Mouse (Mus musculus) lung, embryonic 15.5 days (tissue): ENCODE data around the gene Il1r1. TPM values are rescaled to one million over a fixed set of nuclear protein-coding genes. Genes with fewer than 3 reads are reported as not detected.

ENCODE experiments used
- ATAC-seq: fragments of 200-750 bp; cut with Nextera tagmentation; 2 replicates; pipeline ENCODE4 v1.8.0; 2017; ENCODE audit warnings: moderate number of reproducible peaks, borderline replicate concordance; ENCODE audit not compliant: low FRiP score, low TSS enrichment; ENCODE audit errors: extremely low read depth
- H3K27ac ChIP-seq: fragments of 300-500 bp; sonication (generic); 2 replicates; pipeline ENCODE4 v1.5.1; 2015; ENCODE audit warnings: moderate library complexity, mild to moderate bottlenecking, inconsistent platforms
- H3K27me3 ChIP-seq: fragments of 300-500 bp; sonication (generic); 2 replicates; pipeline ENCODE4 v1.6.1; 2015; ENCODE audit warnings: inconsistent platforms
- H3K36me3 ChIP-seq: fragments of 300-500 bp; sonication (generic); 2 replicates; pipeline ENCODE4 v1.6.1; 2015; ENCODE audit warnings: inconsistent platforms
- H3K4me1 ChIP-seq: fragments of 300-500 bp; sonication (generic); 2 replicates; pipeline ENCODE4 v1.6.1; 2015; ENCODE audit warnings: inconsistent platforms
- H3K4me2 ChIP-seq: fragments of 300-500 bp; sonication (generic); 2 replicates; pipeline ENCODE4 v1.6.1; 2015; ENCODE audit warnings: inconsistent platforms, mild to moderate bottlenecking, moderate library complexity
- H3K4me3 ChIP-seq: fragments of 300-500 bp; sonication (generic); 2 replicates; pipeline ENCODE4 v1.5.1; 2015; ENCODE audit warnings: mild to moderate bottlenecking, inconsistent platforms
- H3K9ac ChIP-seq: fragments of 300-500 bp; sonication (generic); 2 replicates; pipeline ENCODE4 v1.6.1; 2015; ENCODE audit warnings: inconsistent platforms
- H3K9me3 ChIP-seq: fragments of 300-500 bp; sonication (generic); 2 replicates; pipeline ENCODE4 v1.6.1; 2016; ENCODE audit warnings: inconsistent platforms
- WGBS: fragments of 180-500 bp; shearing (Covaris S2); methylation state at CpG from one replicate; pipeline ENCODE4 v1.1.7; 2015; 5-methylcytosine and 5-hydroxymethylcytosine counted together
- polyA plus RNA-seq: library from polyadenylated mRNA; unstranded; fragments of >200 nt; fragmentation: Nextera tagmentation; extraction: Ambion mirVana; gene quantifications from 2 replicates; pipeline ENCODE4 v1.2.1, GENCODE M21; 2015

Il1r1 gene
- polyA plus RNA-seq, 1 experiment from 2014 or later: 10.9 TPM

DNA sequence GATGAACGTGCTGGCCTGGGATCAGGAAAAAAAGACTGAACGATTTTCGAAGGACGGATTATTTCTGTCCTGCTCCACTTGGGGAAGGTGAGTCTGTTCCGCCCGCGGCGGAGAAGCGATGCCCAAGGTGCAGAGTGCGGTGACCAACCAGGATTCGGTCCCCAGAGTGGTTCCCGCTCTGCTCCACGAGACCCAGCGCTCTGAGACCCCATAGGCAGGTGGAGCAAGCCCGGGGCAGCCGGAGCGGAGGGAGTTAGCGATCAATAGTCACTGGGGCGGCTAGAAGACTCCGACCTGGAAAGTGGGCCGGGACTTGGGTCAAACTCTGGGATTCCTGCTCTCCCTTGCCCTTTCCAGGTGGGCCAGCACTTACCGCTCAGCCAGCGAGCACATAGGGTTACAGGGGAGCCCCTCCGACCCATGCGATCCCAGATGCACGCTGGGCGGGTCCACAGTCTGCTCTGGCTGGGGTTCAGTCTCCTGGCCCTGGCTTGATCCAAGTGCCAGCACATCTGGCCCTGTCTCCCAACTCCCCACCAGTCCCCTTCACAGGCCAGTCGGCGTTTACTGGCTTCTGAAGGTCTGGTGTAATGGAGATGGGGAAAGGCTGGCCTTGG, 100.9 kb downstream of the Il1r1 start:
- 4% methylated on average over 29 of the region's 29 CpGs for WGBS
- Histone ChIP-seq H3K4me2 (peak overlapping the region; percentile 92), H3K36me3 (no peaks in the 10 kb centered on the region), H3K4me3 (peak overlapping the region; percentile 50), H3K27me3 (peaks cover 3% of the 10 kb centered on the region; the same call in 1 of the 2 replicates), H3K4me1 (peaks cover 17% of the 10 kb centered on the region), H3K9me3 (no peaks in the 10 kb centered on the region), H3K9ac (peak overlapping the region; percentile 46), H3K27ac (no peak overlapping the region)
- ATAC-seq: no peak

DNA sequence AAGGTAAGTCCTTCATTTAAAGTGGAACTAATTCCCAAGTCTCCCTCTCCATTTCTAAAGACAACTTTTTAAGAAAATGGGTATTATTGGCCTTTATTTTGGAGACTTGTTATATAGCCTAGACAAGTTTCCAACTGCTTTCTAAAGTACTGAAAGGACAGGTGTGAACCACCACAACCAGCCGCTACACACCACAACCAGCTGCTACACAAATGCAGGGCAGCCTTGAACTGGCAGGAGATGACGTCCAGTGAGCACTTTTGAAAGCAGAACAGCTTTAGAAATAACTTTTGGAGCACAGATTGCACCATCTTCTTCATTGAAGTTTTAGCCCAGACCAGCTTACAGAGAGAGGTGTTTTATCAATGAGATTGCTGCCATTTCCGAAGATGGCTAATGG, 102.7 kb downstream of the Il1r1 start:
- no peaks in the 10 kb centered on the region for H3K36me3 ChIP-seq
- H3K4me2 ChIP-seq: no peak overlapping the region
- WGBS: 80% methylated on average over 3 of the region's 3 CpGs
- H3K27ac ChIP-seq: no peak overlapping the region
- no peak overlapping the region for H3K9ac ChIP-seq
- H3K4me3 ChIP-seq: no peak overlapping the region
- peaks cover 17% of the 10 kb centered on the region for H3K4me1 ChIP-seq
- ATAC-seq: no peak
- H3K9me3 ChIP-seq: no peaks in the 10 kb centered on the region
- peaks cover 3% of the 10 kb centered on the region; the same call in 1 of the 2 replicates for H3K27me3 ChIP-seq

- peaks cover 9% of the 10 kb centered on the region for H3K4me1 ChIP-seq
- H3K9ac ChIP-seq: no peak overlapping the region
- no peak for ATAC-seq
- no peak overlapping the region for H3K4me2 ChIP-seq
- H3K36me3 ChIP-seq: no peaks in the 10 kb centered on the region
- 73% methylated on average over 1 of the region's 1 CpGs for WGBS
- H3K27me3 ChIP-seq: peaks cover 3% of the 10 kb centered on the region; the same call in 1 of the 2 replicates
- no peak overlapping the region for H3K27ac ChIP-seq
- H3K9me3 ChIP-seq: no peaks in the 10 kb centered on the region
- H3K4me3 ChIP-seq: no peak overlapping the region
These were observed 104.6 kb downstream of the Il1r1 start for GRCm38 (mm10) chr1:40329526-40329925.

DNA sequence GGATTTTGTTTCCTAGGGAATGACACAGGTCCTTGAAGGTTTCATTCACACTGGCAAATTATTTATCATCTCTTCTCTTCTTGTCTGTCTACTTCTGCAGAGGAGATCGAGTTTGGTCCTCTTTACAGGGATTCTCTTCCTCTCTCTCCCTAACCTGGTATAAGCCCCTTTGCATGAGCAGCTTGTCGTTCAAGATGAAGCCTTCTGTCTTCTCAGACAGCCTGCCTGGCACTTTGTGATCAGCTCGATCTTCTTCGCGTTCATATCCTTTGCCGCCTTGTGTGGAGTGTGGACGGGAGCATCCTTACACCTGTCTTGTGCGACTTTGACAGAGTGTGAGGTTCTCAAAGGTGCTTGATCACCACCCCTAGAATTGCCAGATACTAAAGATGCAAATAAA, 105.3 kb downstream of the Il1r1 start:
- no peak for ATAC-seq
- no peaks in the 10 kb centered on the region for H3K9me3 ChIP-seq
- no peak overlapping the region for H3K9ac ChIP-seq
- no peak overlapping the region for H3K4me3 ChIP-seq
- H3K36me3 ChIP-seq: no peaks in the 10 kb centered on the region
- H3K27me3 ChIP-seq: peaks cover 3% of the 10 kb centered on the region; the same call in 1 of the 2 replicates
- peaks cover 8% of the 10 kb centered on the region for H3K4me1 ChIP-seq
- no peak overlapping the region for H3K27ac ChIP-seq
- H3K4me2 ChIP-seq: no peak overlapping the region
- WGBS: 76% methylated on average over 8 of the region's 8 CpGs

DNA sequence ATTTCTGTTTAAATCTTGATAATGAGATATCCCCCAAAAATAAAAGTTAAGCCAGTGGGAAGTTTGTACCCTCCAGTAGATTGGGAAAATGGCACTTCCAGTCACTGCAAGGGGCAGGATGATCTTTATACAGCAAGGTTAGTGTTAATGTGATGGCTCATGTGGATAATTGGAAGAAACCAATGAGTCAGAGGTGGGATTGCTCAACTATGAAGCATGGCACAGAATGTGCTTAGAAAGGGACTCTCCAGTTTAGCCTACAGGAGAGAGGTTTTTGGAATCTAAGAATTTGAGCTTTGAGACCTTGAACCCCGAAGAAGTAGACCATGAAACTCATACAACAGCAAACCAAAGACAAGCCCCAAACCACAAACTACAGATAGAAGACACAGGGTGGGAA, 114.5 kb downstream of the Il1r1 start:
- H3K36me3 ChIP-seq: no peaks in the 10 kb centered on the region
- H3K27me3 ChIP-seq: no peaks in the 10 kb centered on the region
- H3K4me1 ChIP-seq: no peaks in the 10 kb centered on the region
- no peak overlapping the region for H3K27ac ChIP-seq
- 86% methylated on average over 1 of the region's 1 CpGs for WGBS
- no peak overlapping the region for H3K9ac ChIP-seq
- H3K4me3 ChIP-seq: no peak overlapping the region
- ATAC-seq: no peak
- no peaks in the 10 kb centered on the region for H3K9me3 ChIP-seq
- H3K4me2 ChIP-seq: no peak overlapping the region

GRCm38 (mm10) chr1:40340102-40340501, 115.2 kb downstream of the Il1r1 start:
- Histone ChIP-seq H3K36me3 (no peaks in the 10 kb centered on the region), H3K4me3 (no peak overlapping the region), H3K27ac (no peak overlapping the region), H3K9me3 (no peaks in the 10 kb centered on the region), H3K9ac (no peak overlapping the region), H3K4me2 (no peak overlapping the region), H3K27me3 (no peaks in the 10 kb centered on the region), H3K4me1 (no peaks in the 10 kb centered on the region)
- 83% methylated on average over 4 of the region's 4 CpGs for WGBS
- ATAC-seq: no peak

DNA sequence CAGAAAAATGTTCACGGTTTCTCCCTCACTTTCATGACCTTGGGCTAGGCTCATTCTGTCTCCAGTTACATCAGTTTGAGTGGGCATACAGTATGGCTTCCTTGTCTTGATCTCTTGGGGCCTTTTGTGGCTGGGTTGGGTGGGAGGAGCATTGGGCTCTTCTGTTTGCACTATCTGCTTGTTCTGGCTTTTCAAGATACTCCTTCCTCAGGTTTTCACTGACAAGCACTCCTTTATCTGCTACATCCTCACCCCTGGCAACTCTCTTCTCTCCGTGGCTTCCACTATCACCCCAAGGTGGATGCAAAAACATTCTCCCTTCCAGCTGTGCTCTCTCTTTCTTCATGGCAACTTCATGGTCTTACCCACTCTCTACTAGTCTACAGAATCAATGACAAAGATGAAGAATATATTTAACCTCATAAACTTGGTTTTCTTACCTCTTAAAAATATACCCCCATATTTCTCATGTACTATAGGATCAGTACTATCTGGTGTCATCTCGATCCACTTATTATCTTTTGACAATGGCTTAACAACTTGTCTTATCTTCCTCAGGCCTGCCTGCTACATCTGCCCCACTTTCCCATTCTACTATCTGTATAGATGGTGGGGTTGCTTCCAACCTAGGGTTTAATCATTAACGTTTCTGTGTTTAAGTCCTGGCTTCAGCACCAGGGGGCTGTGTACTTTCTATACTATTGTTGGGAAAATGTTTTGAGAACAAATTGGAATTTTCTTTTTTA, 127.5 kb downstream of the Il1r1 start:
- no peak overlapping the region for H3K9ac ChIP-seq
- no peak for ATAC-seq
- H3K4me1 ChIP-seq: peaks cover 16% of the 10 kb centered on the region
- no peak overlapping the region for H3K27ac ChIP-seq
- H3K9me3 ChIP-seq: no peaks in the 10 kb centered on the region
- H3K27me3 ChIP-seq: no peaks in the 10 kb centered on the region
- WGBS: 67% methylated on average over 4 of the region's 4 CpGs
- no peak overlapping the region for H3K4me2 ChIP-seq
- H3K36me3 ChIP-seq: no peaks in the 10 kb centered on the region
- H3K4me3 ChIP-seq: no peak overlapping the region

- WGBS: 71% methylated on average over 2 of the region's 2 CpGs
- H3K4me2 ChIP-seq: no peak overlapping the region
- peaks cover 16% of the 10 kb centered on the region for H3K4me1 ChIP-seq
- no peak overlapping the region for H3K27ac ChIP-seq
- no peaks in the 10 kb centered on the region for H3K9me3 ChIP-seq
- H3K27me3 ChIP-seq: no peaks in the 10 kb centered on the region
- H3K9ac ChIP-seq: no peak overlapping the region
- no peaks in the 10 kb centered on the region for H3K36me3 ChIP-seq
- H3K4me3 ChIP-seq: no peak overlapping the region
- ATAC-seq: no peak
These were observed 128.0 kb downstream of the Il1r1 start for GRCm38 (mm10) chr1:40352904-40353286.

DNA sequence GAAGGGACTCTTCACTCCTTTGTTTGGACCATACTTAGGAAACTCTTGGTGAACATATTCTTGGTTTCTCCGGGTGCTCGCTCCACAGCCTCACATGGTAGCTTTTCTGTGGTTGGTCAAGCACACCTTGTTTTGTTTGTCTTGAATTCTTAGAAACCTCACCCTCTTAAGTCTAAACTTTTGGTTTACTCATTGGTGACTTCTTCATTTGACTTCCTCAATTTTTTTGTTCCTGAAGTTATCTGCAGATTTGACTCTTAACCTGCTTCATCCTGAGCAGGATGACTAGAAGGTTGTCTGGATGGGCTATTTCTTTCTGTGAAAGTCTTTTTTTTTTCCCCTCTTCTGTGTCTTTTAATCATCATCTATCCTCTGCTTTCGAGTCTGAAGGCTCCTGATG, 129.8 kb downstream of the Il1r1 start:
- no peak for ATAC-seq
- no peak overlapping the region for H3K4me3 ChIP-seq
- H3K4me2 ChIP-seq: no peak overlapping the region
- H3K4me1 ChIP-seq: peaks cover 31% of the 10 kb centered on the region
- H3K36me3 ChIP-seq: no peaks in the 10 kb centered on the region
- H3K9ac ChIP-seq: no peak overlapping the region
- H3K9me3 ChIP-seq: no peaks in the 10 kb centered on the region
- H3K27me3 ChIP-seq: no peaks in the 10 kb centered on the region
- H3K27ac ChIP-seq: 0 out of 2 replicates have a peak overlapping the region, but pooled peaks have one; percentile 53
- WGBS: 90% methylated on average over 3 of the region's 3 CpGs

- Histone ChIP-seq H3K27ac (peak overlapping the region; percentile 53; the same call in 1 of the 2 replicates), H3K36me3 (no peaks in the 10 kb centered on the region), H3K4me3 (no peak overlapping the region), H3K9ac (no peak overlapping the region), H3K9me3 (no peaks in the 10 kb centered on the region), H3K4me1 (peaks cover 33% of the 10 kb centered on the region), H3K4me2 (no peak overlapping the region), H3K27me3 (no peaks in the 10 kb centered on the region)
- peak; percentile 72 for ATAC-seq
- 66% methylated on average over 4 of the region's 4 CpGs for WGBS
These were observed 130.6 kb downstream of the Il1r1 start for GRCm38 (mm10) chr1:40355431-40355843.

- no peak overlapping the region for H3K4me2 ChIP-seq
- H3K36me3 ChIP-seq: no peaks in the 10 kb centered on the region
- peak; percentile 47; the same call in 1 of the 2 replicates for ATAC-seq
- H3K27me3 ChIP-seq: no peaks in the 10 kb centered on the region
- H3K9me3 ChIP-seq: no peaks in the 10 kb centered on the region
- peak overlapping the region; percentile 53 for H3K27ac ChIP-seq
- H3K9ac ChIP-seq: no peak overlapping the region
- peaks cover 33% of the 10 kb centered on the region for H3K4me1 ChIP-seq
- 51% methylated on average over 10 of the region's 10 CpGs for WGBS
- H3K4me3 ChIP-seq: no peak overlapping the region
These were observed 131.1 kb downstream of the Il1r1 start for GRCm38 (mm10) chr1:40355904-40356521.

DNA sequence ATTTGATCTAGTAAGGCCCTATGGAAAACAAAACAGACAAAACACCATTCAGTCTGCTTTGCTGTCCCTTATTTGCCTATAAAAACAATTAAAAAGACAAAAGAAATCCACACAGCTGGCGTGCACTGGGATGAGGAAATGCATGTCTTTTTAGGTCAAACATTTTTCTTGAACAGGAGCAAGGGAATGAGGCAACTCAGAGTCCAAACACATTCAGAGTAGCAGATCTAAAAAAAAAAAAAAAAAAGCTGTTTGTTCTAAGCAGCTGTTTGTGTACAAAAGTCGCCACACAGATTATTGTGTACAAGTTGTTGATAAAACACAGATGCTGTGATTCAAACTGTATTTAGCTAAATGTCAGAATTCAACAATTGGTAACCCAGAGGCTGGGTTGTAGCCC, 133.0 kb downstream of the Il1r1 start:
- no peaks in the 10 kb centered on the region for H3K27me3 ChIP-seq
- no peak overlapping the region for H3K4me3 ChIP-seq
- peak overlapping the region; percentile 72 for H3K27ac ChIP-seq
- H3K9me3 ChIP-seq: no peaks in the 10 kb centered on the region
- H3K9ac ChIP-seq: no peak overlapping the region
- no peaks in the 10 kb centered on the region for H3K36me3 ChIP-seq
- WGBS: 34% methylated on average over 2 of the region's 2 CpGs
- ATAC-seq: peak; percentile 40; the same call in 1 of the 2 replicates
- peaks cover 33% of the 10 kb centered on the region for H3K4me1 ChIP-seq
- no peak overlapping the region for H3K4me2 ChIP-seq
